ENCODE assay signal across 27 mouse cellular contexts in the genomic region with DNA sequence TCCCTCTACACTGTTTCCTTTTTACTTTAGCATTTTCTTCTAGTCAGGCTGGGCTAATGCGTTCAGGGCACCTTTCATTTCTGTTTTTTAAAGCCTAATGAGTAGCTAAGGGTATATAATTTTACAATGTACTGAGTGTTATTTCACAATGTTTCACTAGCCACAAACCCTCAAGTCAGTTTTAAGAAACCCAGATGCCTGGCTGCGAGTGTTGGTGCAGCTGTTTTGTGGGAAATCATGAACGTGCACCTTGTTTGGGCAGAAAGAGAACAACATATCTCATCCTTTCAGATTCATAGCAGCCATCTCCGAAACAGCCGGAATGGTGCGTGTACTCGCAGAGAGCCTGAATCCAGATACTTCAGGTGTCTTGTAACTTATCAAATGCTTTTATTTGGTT. TPM values are rescaled to one million over a fixed set of nuclear protein-coding genes. Genes with fewer than 3 reads are reported as not detected.
DNase-seq lines count a peak whose midpoint lies in the region; ATAC-seq and TF ChIP-seq lines count a peak whose summit lies in the region.
"Had no signal": no experiment of that assay in that cellular context is flagged by ENCODE, and none has a peak within 500 bp of the region (broad histone marks: within the 10 kb centered on the region; RNA-seq: fewer than 3 reads in every experiment).

No protein-coding gene starts in this region.

- H3K9me3 ChIP-seq in midbrain, embryonic 11.5 days (ENCODE audit: control insufficient read depth, low read length): no peaks in the 10 kb centered on the region
- no peaks in the 10 kb centered on the region for H3K9me3 ChIP-seq in midbrain, embryonic 14.5 days (ENCODE audit: control insufficient read depth, low read length)
- H3K9me3 ChIP-seq in limb, embryonic 13.5 days: peaks cover 3% of the 10 kb centered on the region; the same call in 1 of the 2 replicates
- H3K9me3 ChIP-seq: embryonic facial prominence, embryonic 10.5 days; embryonic facial prominence, embryonic 13.5 days; forebrain, embryonic 12.5 days; forebrain, embryonic 15.5 days; heart, embryonic 12.5 days; heart, embryonic 15.5 days had no signal

- H3K27me3 ChIP-seq in midbrain, embryonic 11.5 days (ENCODE audit: control insufficient read depth, insufficient read depth, low read length): no peaks in the 10 kb centered on the region
- no peaks in the 10 kb centered on the region for H3K27me3 ChIP-seq in midbrain, embryonic 14.5 days (ENCODE audit: control insufficient read depth, insufficient read depth, low read length)
- H3K27me3 ChIP-seq in limb, embryonic 13.5 days: no peaks in the 10 kb centered on the region
- no peaks in the 10 kb centered on the region for H3K27me3 ChIP-seq in myocyte (ENCODE audit: control insufficient read depth, insufficient read depth, insufficient read length)
- H3K27me3 ChIP-seq: embryonic facial prominence, embryonic 13.5 days; forebrain, embryonic 12.5 days; forebrain, embryonic 15.5 days; heart, embryonic 12.5 days; heart, embryonic 15.5 days; Patski had no signal

- no peak overlapping the region for H3K4me3 ChIP-seq in midbrain, embryonic 11.5 days (ENCODE audit: low read depth, low read length)
- no peak overlapping the region for H3K4me3 ChIP-seq in midbrain, embryonic 14.5 days (replicated peaks; ENCODE audit: low read depth, low read length)
- no peak overlapping the region for H3K4me3 ChIP-seq in limb, embryonic 13.5 days
- H3K4me3 ChIP-seq in myocyte: no peak overlapping the region
- H3K4me3 ChIP-seq: embryonic facial prominence, embryonic 10.5 days; embryonic facial prominence, embryonic 13.5 days; erythroblast, embryonic 14.5 days; forebrain, embryonic 12.5 days; forebrain, embryonic 15.5 days; heart, embryonic 12.5 days; heart, embryonic 15.5 days; hindbrain, embryonic 10.5 days had no signal

- TF ChIP-seq POLR2A in myocyte (IDR thresholded peaks at IDR 0.05; ENCODE audit: insufficient read length, low read depth): no peak

- H3K4me1 ChIP-seq in midbrain, embryonic 11.5 days (ENCODE audit: control insufficient read depth, insufficient read depth, low read length): no peaks in the 10 kb centered on the region
- no peaks in the 10 kb centered on the region for H3K4me1 ChIP-seq in midbrain, embryonic 14.5 days (ENCODE audit: control insufficient read depth, insufficient read depth, low read length)
- H3K4me1 ChIP-seq in limb, embryonic 13.5 days: peaks cover 20% of the 10 kb centered on the region
- H3K4me1 ChIP-seq: forebrain, embryonic 12.5 days; forebrain, embryonic 15.5 days; heart, embryonic 12.5 days; heart, embryonic 15.5 days; hindbrain, embryonic 10.5 days had no signal

- ATAC-seq in midbrain, embryonic 11.5 days (ENCODE audit: low FRiP score): no peak
- ATAC-seq in midbrain, embryonic 14.5 days (ENCODE audit: low FRiP score, low TSS enrichment): no peak
- ATAC-seq in limb, embryonic 13.5 days (ENCODE audit: low FRiP score, low read depth): no peak
- ATAC-seq: forebrain, embryonic 15.5 days; hindbrain, postnatal 0 days; inflammation-experienced regulatory T-cells, adult 6 months; Patski had no signal

- H3K79me2 ChIP-seq in myocyte (ENCODE audit: control insufficient read depth, insufficient read depth): no peaks in the 10 kb centered on the region

- H3ac ChIP-seq in myocyte (ENCODE audit: control insufficient read depth, insufficient read length): no peak overlapping the region

- no peak overlapping the region for H3K9ac ChIP-seq in midbrain, embryonic 11.5 days (ENCODE audit: low read length)
- no peak overlapping the region for H3K9ac ChIP-seq in midbrain, embryonic 14.5 days (replicated peaks; ENCODE audit: low read length)
- H3K9ac ChIP-seq in limb, embryonic 13.5 days: no peak overlapping the region
- H3K9ac ChIP-seq: embryonic facial prominence, embryonic 13.5 days; forebrain, embryonic 12.5 days; forebrain, embryonic 15.5 days; heart, embryonic 12.5 days; heart, embryonic 15.5 days; hindbrain, embryonic 14.5 days had no signal

- WGBS in midbrain, embryonic 11.5 days: 94% methylated on average over 7 of the region's 7 CpGs
- WGBS in midbrain, embryonic 14.5 days: 94% methylated on average over 7 of the region's 7 CpGs
- WGBS in limb, embryonic 13.5 days: 47% methylated on average over 7 of the region's 7 CpGs

- H3K4me2 ChIP-seq in midbrain, embryonic 11.5 days: no peak overlapping the region
- H3K4me2 ChIP-seq in midbrain, embryonic 14.5 days (ENCODE audit: low read length): no peak overlapping the region
- H3K4me2 ChIP-seq in limb, embryonic 13.5 days (replicated peaks): no peak overlapping the region
- H3K4me2 ChIP-seq in myocyte (ENCODE audit: low read depth): peak overlapping the region; percentile 40
- H3K4me2 ChIP-seq: embryonic facial prominence, embryonic 13.5 days; forebrain, embryonic 12.5 days; forebrain, embryonic 15.5 days; heart, embryonic 12.5 days; heart, embryonic 15.5 days; hindbrain, embryonic 14.5 days had no signal

- no peak overlapping the region for H3K27ac ChIP-seq in midbrain, embryonic 11.5 days (ENCODE audit: low read depth, low read length)
- no peak overlapping the region for H3K27ac ChIP-seq in midbrain, embryonic 14.5 days (replicated peaks; ENCODE audit: low read depth, low read length)
- H3K27ac ChIP-seq in limb, embryonic 13.5 days: peak overlapping the region; percentile 16; the same call in 1 of the 2 replicates
- H3K27ac ChIP-seq: embryonic facial prominence, embryonic 10.5 days; embryonic facial prominence, embryonic 13.5 days; forebrain, embryonic 12.5 days; forebrain, embryonic 15.5 days; heart, embryonic 15.5 days; hindbrain, embryonic 10.5 days; hindbrain, embryonic 14.5 days; hindbrain, postnatal 0 days had no signal

- H3K36me3 ChIP-seq in midbrain, embryonic 11.5 days (ENCODE audit: control insufficient read depth, insufficient read depth, low read length): no peaks in the 10 kb centered on the region
- no peaks in the 10 kb centered on the region for H3K36me3 ChIP-seq in midbrain, embryonic 14.5 days (ENCODE audit: control insufficient read depth, insufficient read depth, low read length)
- H3K36me3 ChIP-seq in limb, embryonic 13.5 days: no peaks in the 10 kb centered on the region
- H3K36me3 ChIP-seq in myocyte (ENCODE audit: control insufficient read depth, insufficient read depth): no peaks in the 10 kb centered on the region
- H3K36me3 ChIP-seq: embryonic facial prominence, embryonic 10.5 days; embryonic facial prominence, embryonic 13.5 days; forebrain, embryonic 12.5 days; forebrain, embryonic 15.5 days; heart, embryonic 12.5 days; heart, embryonic 15.5 days; hindbrain, embryonic 10.5 days had no signal

- DNase-seq in midbrain, embryonic 11.5 days (ENCODE audit: low spot score, missing footprints): peak; percentile 80
- no peak for DNase-seq in midbrain, embryonic 14.5 days
- DNase-seq in embryo, embryonic 9.5 days (ENCODE audit: extremely low spot score): no peak
- DNase-seq in ovary, adult 18-20 months (ENCODE audit: low spot score): no peak
- DNase-seq: adrenal gland, postnatal 10 days; adrenal gland, postnatal 36 days; cerebellum, adult 18-20 months; cerebellum, adult 9-11 months; cerebellum, postnatal 25 days; gastrocnemius, postnatal 10 days; gastrocnemius, postnatal 36 days; heart, postnatal 10 days; heart, postnatal 36 days had no signal

TF ChIP-seq in myocyte, 11 proteins besides CTCF, POLR2A, EP300 and RAD21:
- TF ChIP-seq MYOG (IDR thresholded peaks at IDR 0.05; ENCODE audit: control insufficient read depth in 1 of 3, insufficient read depth in 1 of 3, insufficient read length in 2 of 3, low read depth in 2 of 3): peak in 1 of 3 experiments; percentile 47
- peak in 2 of 3 experiments; percentile 78 to 84 for TF ChIP-seq MYOD1 (IDR thresholded peaks at IDR 0.05; ENCODE audit: control insufficient read depth in 1 of 3, insufficient read length in 2 of 3, low read depth in 2 of 3)
- TF ChIP-seq E2F4 (IDR thresholded peaks at IDR 0.05; ENCODE audit: insufficient read depth): no peak
- TF ChIP-seq USF1 (IDR thresholded peaks at IDR 0.05; ENCODE audit: low read depth): no peak
- no peak for TF ChIP-seq MAX (IDR thresholded peaks at IDR 0.05; ENCODE audit: low read depth)
- no peak for TF ChIP-seq TCF3 (IDR thresholded peaks at IDR 0.05; ENCODE audit: insufficient read length, low read depth)
- peak; percentile 61 for TF ChIP-seq TCF12 (IDR thresholded peaks at IDR 0.05; ENCODE audit: insufficient read depth, poor library complexity, severe bottlenecking)
- peak; percentile 40 for TF ChIP-seq SRF (IDR thresholded peaks at IDR 0.05; ENCODE audit: control insufficient read depth, insufficient read length, low read depth)
- no peak for TF ChIP-seq POLR2AphosphoS2 (IDR thresholded peaks at IDR 0.05; ENCODE audit: insufficient read length, low read depth)
- peak; percentile 90 for TF ChIP-seq CEBPB (IDR thresholded peaks at IDR 0.05; ENCODE audit: insufficient read depth, poor library complexity, severe bottlenecking)
- TF ChIP-seq REST (IDR thresholded peaks at IDR 0.05; ENCODE audit: insufficient read depth, insufficient read length): no peak

RNA-seq across cellular contexts. Expression of gene Gas1, which starts 36.7 kb away (rescaled TPM):
- polyA plus RNA-seq in midbrain, embryonic 11.5 days (2014; fragmentation: Nextera tagmentation; extraction: Ambion mirVana): 87.2 and 103 TPM in 2 replicates
- 13.8 and 24.2 TPM in 2 replicates for polyA plus RNA-seq in midbrain, embryonic 14.5 days (2014; fragmentation: Nextera tagmentation; extraction: Ambion mirVana)
- polyA plus RNA-seq in limb, embryonic 13.5 days (2015; fragmentation: Nextera tagmentation; extraction: Ambion mirVana): 264 and 265 TPM in 2 replicates
- 25.7 TPM for polyA plus RNA-seq in myocyte (2012; fragmentation: generic; extraction: Trizol)
- polyA plus RNA-seq: erythroblast, embryonic 14.5 days; inflammation-experienced regulatory T-cells, adult 6 months had no signal
